Mouse (Mus musculus): ENCODE measurements around the gene Pigl. TPM values are rescaled to one million over a fixed set of nuclear protein-coding genes. Genes with fewer than 3 reads are reported as not detected.

Gene Pigl
- polyA plus RNA-seq, 2 experiments, result 3.5 to 4.1 TPM

- Histone ChIP-seq H3K36me3 (replicated peaks; ENCODE audit: control insufficient read depth, insufficient read depth, low read depth) (peaks cover 18% of the 10 kb centered on the region), H3K9me3 (ENCODE audit: control insufficient read depth, low read length) (no peaks in the 10 kb centered on the region), H3K9ac (replicated peaks) (peak overlapping the region; percentile 98), H3K27ac (peak overlapping the region; percentile 98), H3K27me3 (ENCODE audit: control insufficient read depth, insufficient read depth, low read length) (no peaks in the 10 kb centered on the region), H3K4me2 (ENCODE audit: low read depth) (peak overlapping the region; percentile 100), H3K4me3 (ENCODE audit: insufficient read depth in 1 of 2, low read depth in 2 of 2, low read length in 2 of 2) (peak overlapping the region; percentile 67 to 91; a peak in 3 of 4 replicates), H3K4me1 (replicated peaks; ENCODE audit: control insufficient read depth in 2 of 2, insufficient read depth in 2 of 2, low read length in 1 of 2) (peaks cover 21 to 22% of the 10 kb centered on the region in 2 experiments)
- DNase-seq (ENCODE audit: low read depth in 3 of 3, low spot score in 3 of 3) (peak in 2 of 3 experiments; percentile 34 to 61), ATAC-seq (ENCODE audit: insufficient read depth) (peak; percentile 26; the same call in 1 of the 2 replicates)
- TF ChIP-seq EP300 (IDR thresholded peaks at IDR 0.05; ENCODE audit: low read depth) (no peak), CTCF (IDR thresholded peaks at IDR 0.05; ENCODE audit: low read depth) (no peak)
- 19% methylated on average over 5 of the region's 5 CpGs for WGBS (ENCODE audit: insufficient replicate concordance)
Measured at GRCm38 (mm10) chr11:62549782-62550181, 91.5 kb downstream of the Pigl start.

- peak overlapping the region; percentile 100 for H3K4me2 ChIP-seq (ENCODE audit: low read depth)
- H3K9me3 ChIP-seq (ENCODE audit: control insufficient read depth, low read length), result no peaks in the 10 kb centered on the region
- H3K27ac ChIP-seq, result peak overlapping the region; percentile 98
- H3K4me3 ChIP-seq (ENCODE audit: insufficient read depth in 1 of 2, low read depth in 2 of 2, low read length in 2 of 2), result peak overlapping the region; percentile 67 to 91
- H3K4me1 ChIP-seq (replicated peaks; ENCODE audit: control insufficient read depth in 2 of 2, insufficient read depth in 2 of 2, low read length in 1 of 2), result peaks cover 21 to 24% of the 10 kb centered on the region in 2 experiments
- no peaks in the 10 kb centered on the region for H3K27me3 ChIP-seq (ENCODE audit: control insufficient read depth, insufficient read depth, low read length)
- peak; percentile 57; the same call in 1 of the 2 replicates for TF ChIP-seq EP300 (IDR thresholded peaks at IDR 0.05; ENCODE audit: low read depth)
- TF ChIP-seq CTCF (IDR thresholded peaks at IDR 0.05; ENCODE audit: low read depth), result no peak
- H3K9ac ChIP-seq (replicated peaks), result peak overlapping the region; percentile 98
- WGBS (ENCODE audit: insufficient replicate concordance), result under 1% methylated on average over 11 of the region's 11 CpGs
- ATAC-seq (ENCODE audit: insufficient read depth), result peak; percentile 68
- DNase-seq (ENCODE audit: low read depth in 3 of 3, low spot score in 3 of 3), result peak; percentile 84 to 88 (median 87)
- peaks cover 23% of the 10 kb centered on the region for H3K36me3 ChIP-seq (replicated peaks; ENCODE audit: control insufficient read depth, insufficient read depth, low read depth)
Measured at GRCm38 (mm10) chr11:62550227-62550685, 92.0 kb downstream of the Pigl start.

- Histone ChIP-seq H3K27ac (peak within 1 kb of the TSS; percentile 98), H3K27me3 (ENCODE audit: control insufficient read depth, insufficient read depth, low read length) (no peaks in the 10 kb centered on the region), H3K4me2 (ENCODE audit: low read depth) (peak within 1 kb of the TSS; percentile 100), H3K4me1 (replicated peaks; ENCODE audit: control insufficient read depth in 2 of 2, insufficient read depth in 2 of 2, low read length in 1 of 2) (peaks cover 21 to 24% of the 10 kb centered on the region in 2 experiments), H3K4me3 (ENCODE audit: insufficient read depth in 1 of 2, low read depth in 2 of 2, low read length in 2 of 2) (peak within 1 kb of the TSS; percentile 87 to 91), H3K9ac (replicated peaks) (peak within 1 kb of the TSS; percentile 98), H3K9me3 (ENCODE audit: control insufficient read depth, low read length) (no peaks in the 10 kb centered on the region), H3K36me3 (replicated peaks; ENCODE audit: control insufficient read depth, insufficient read depth, low read depth) (peaks cover 26% of the 10 kb centered on the region)
- TF ChIP-seq EP300 (IDR thresholded peaks at IDR 0.05; ENCODE audit: low read depth) (peak; percentile 6; the same call in 1 of the 2 replicates), CTCF (IDR thresholded peaks at IDR 0.05; ENCODE audit: low read depth) (no peak)
- WGBS (ENCODE audit: insufficient replicate concordance), result under 1% methylated on average over 40 of the region's 40 CpGs
- ATAC-seq (ENCODE audit: insufficient read depth) (peak; percentile 90), DNase-seq (ENCODE audit: low read depth in 3 of 3, low spot score in 3 of 3) (peak; percentile 99 to 100 (median 99))
Measured at GRCm38 (mm10) chr11:62550727-62551225, 92.5 kb downstream of the Pigl start, which contains the start of gene Ubb. TSS of gene Ubb (plus strand) at chr11:62551171.

- peaks cover 21 to 24% of the 10 kb centered on the region in 2 experiments for H3K4me1 ChIP-seq (replicated peaks; ENCODE audit: control insufficient read depth in 2 of 2, insufficient read depth in 2 of 2, low read length in 1 of 2)
- no peaks in the 10 kb centered on the region for H3K9me3 ChIP-seq (ENCODE audit: control insufficient read depth, low read length)
- peak; percentile 83 for ATAC-seq (ENCODE audit: insufficient read depth)
- peak overlapping the region; percentile 87 to 91 for H3K4me3 ChIP-seq (ENCODE audit: insufficient read depth in 1 of 2, low read depth in 2 of 2, low read length in 2 of 2)
- H3K27ac ChIP-seq, result peak overlapping the region; percentile 84
- peak overlapping the region; percentile 100 for H3K4me2 ChIP-seq (ENCODE audit: low read depth)
- no peaks in the 10 kb centered on the region for H3K27me3 ChIP-seq (ENCODE audit: control insufficient read depth, insufficient read depth, low read length)
- peak; percentile 54 for TF ChIP-seq EP300 (IDR thresholded peaks at IDR 0.05; ENCODE audit: low read depth)
- TF ChIP-seq CTCF (IDR thresholded peaks at IDR 0.05; ENCODE audit: low read depth), result no peak
- under 1% methylated on average over 58 of the region's 58 CpGs for WGBS (ENCODE audit: insufficient replicate concordance)
- peak; percentile 77 to 80 (median 79) for DNase-seq (ENCODE audit: low read depth in 3 of 3, low spot score in 3 of 3)
- H3K9ac ChIP-seq (replicated peaks), result peak overlapping the region; percentile 95
- peaks cover 26% of the 10 kb centered on the region for H3K36me3 ChIP-seq (replicated peaks; ENCODE audit: control insufficient read depth, insufficient read depth, low read depth)
Measured at GRCm38 (mm10) chr11:62551226-62552119, 93.2 kb downstream of the Pigl start.

Measured in liver, embryonic 14.5 days (tissue).